Mouse (Mus musculus): ENCODE data around the gene Emc10.

DNA sequence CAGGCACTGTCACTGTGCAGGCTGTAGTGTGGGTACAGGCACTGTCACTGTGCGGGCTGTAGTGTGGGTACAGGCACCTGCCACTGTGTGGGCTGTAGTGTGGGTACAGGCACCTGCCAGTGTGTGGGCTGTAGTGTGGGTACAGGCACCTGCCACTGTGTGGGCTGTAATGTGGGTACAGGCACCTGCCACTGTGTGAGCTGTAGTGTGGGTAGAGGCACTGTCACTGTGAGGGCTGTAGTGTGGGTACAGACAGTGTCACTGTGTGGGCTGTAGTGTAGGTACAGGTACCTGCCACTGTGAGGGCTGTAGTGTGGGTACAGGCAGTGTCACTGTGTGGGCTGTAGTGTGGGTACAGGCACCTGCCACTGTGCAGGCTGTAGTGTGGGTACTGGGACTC lies 12.2 kb downstream of the Emc10 start:
- TF ChIP-seq CTCF (IDR thresholded peaks at IDR 0.05; ENCODE audit: borderline replicate concordance, control insufficient read depth, extremely low read depth, insufficient read depth, low read length, poor library complexity) (no peak), POLR2A (IDR thresholded peaks at IDR 0.05; ENCODE audit: control insufficient read depth, extremely low read depth, insufficient read depth, low read length, poor library complexity) (no peak)
